ENCODE assay signal across 8 mouse cellular contexts in genomic region chr17:37049570-37050310, GRCm38 (mm10). TPM values are rescaled to one million over a fixed set of nuclear protein-coding genes. Genes with fewer than 3 reads are reported as not detected.
DNase-seq lines count a peak whose midpoint lies in the region; ATAC-seq and TF ChIP-seq lines count a peak whose summit lies in the region.

No protein-coding gene starts in this region.

- H3K27me3 ChIP-seq in embryonic facial prominence, embryonic 12.5 days = 0 out of 2 replicates have a peak, but pooled peaks cover 5% of the 10 kb centered on the region
- no peaks in the 10 kb centered on the region for H3K27me3 ChIP-seq in kidney, adult 2 months (replicated peaks; ENCODE audit: control insufficient read depth, insufficient read depth, low read length)
- H3K27me3 ChIP-seq in limb, embryonic 13.5 days = peaks cover 10% of the 10 kb centered on the region
- H3K27me3 ChIP-seq in midbrain, embryonic 13.5 days = peaks cover 6% of the 10 kb centered on the region
- no peaks in the 10 kb centered on the region for H3K27me3 ChIP-seq in splenic B cell, adult 2 months (ENCODE audit: control insufficient read depth, insufficient read depth, low read length, poor library complexity, severe bottlenecking)

- DNase-seq in heart, adult 8-10 months (ENCODE audit: low spot score) = peak; percentile 40
- peak; percentile 60 for DNase-seq in kidney, adult 2 months
- peak; percentile 41 for DNase-seq in splenic B cell, adult 2 months (ENCODE audit: low read depth, low spot score)

- H3K36me3 ChIP-seq in embryonic facial prominence, embryonic 12.5 days = 0 out of 2 replicates have a peak, but pooled peaks cover 15% of the 10 kb centered on the region
- H3K36me3 ChIP-seq in kidney, adult 2 months (ENCODE audit: control insufficient read depth, insufficient read depth, low read length) = no peaks in the 10 kb centered on the region
- peaks cover 20% of the 10 kb centered on the region for H3K36me3 ChIP-seq in limb, embryonic 13.5 days
- peaks cover 19% of the 10 kb centered on the region for H3K36me3 ChIP-seq in midbrain, embryonic 13.5 days
- no peaks in the 10 kb centered on the region; the same call in 1 of the 2 replicates for H3K36me3 ChIP-seq in splenic B cell, adult 2 months (ENCODE audit: control insufficient read depth, insufficient read depth, low read length, poor library complexity, severe bottlenecking)

- peaks cover 6% of the 10 kb centered on the region; the same call in 1 of the 2 replicates for H3K4me1 ChIP-seq in bone marrow macrophage, adult 2 months (ENCODE audit: control insufficient read depth, insufficient read depth, low read length)
- H3K4me1 ChIP-seq in embryonic facial prominence, embryonic 12.5 days = peaks cover 33% of the 10 kb centered on the region
- no peaks in the 10 kb centered on the region; the same call in 1 of the 2 replicates for H3K4me1 ChIP-seq in kidney, adult 2 months (ENCODE audit: control insufficient read depth, insufficient read depth, low read length)
- peaks cover 45% of the 10 kb centered on the region for H3K4me1 ChIP-seq in limb, embryonic 13.5 days
- H3K4me1 ChIP-seq in midbrain, embryonic 13.5 days (replicated peaks) = peaks cover 66% of the 10 kb centered on the region

- WGBS in embryonic facial prominence, embryonic 12.5 days = 2% methylated on average over 39 of the region's 39 CpGs
- 19% methylated on average over 39 of the region's 39 CpGs for WGBS in kidney, adult 2 months
- WGBS in limb, embryonic 13.5 days = 3% methylated on average over 39 of the region's 39 CpGs
- under 1% methylated on average over 39 of the region's 39 CpGs for WGBS in midbrain, embryonic 13.5 days

- peak; percentile 56; the same call in 1 of the 2 replicates for TF ChIP-seq CTCF in bone marrow macrophage, adult 2 months (IDR thresholded peaks at IDR 0.05; ENCODE audit: low read depth, low read length)
- TF ChIP-seq CTCF in kidney, adult 2 months (conservative IDR thresholded peaks at IDR 0.05; ENCODE audit: insufficient read depth, insufficient read length, low read depth, low read length) = peak; percentile 39

- H3K27ac ChIP-seq in bone marrow macrophage, adult 2 months (ENCODE audit: insufficient read depth, low read depth, low read length) = no peak overlapping the region
- H3K27ac ChIP-seq in embryonic facial prominence, embryonic 12.5 days = no peak overlapping the region
- no peak overlapping the region for H3K27ac ChIP-seq in kidney, adult 2 months (ENCODE audit: insufficient read depth, low read depth, low read length)
- H3K27ac ChIP-seq in limb, embryonic 13.5 days = peak overlapping the region; percentile 63; the same call in 1 of the 2 replicates
- H3K27ac ChIP-seq in midbrain, embryonic 13.5 days = peak overlapping the region; percentile 86

- peak overlapping the region; percentile 75 for H3K9ac ChIP-seq in embryonic facial prominence, embryonic 12.5 days
- peak overlapping the region; percentile 87 for H3K9ac ChIP-seq in limb, embryonic 13.5 days
- H3K9ac ChIP-seq in midbrain, embryonic 13.5 days (replicated peaks) = peak overlapping the region; percentile 96

- peak overlapping the region; percentile 94 for H3K4me2 ChIP-seq in embryonic facial prominence, embryonic 12.5 days (replicated peaks)
- H3K4me2 ChIP-seq in limb, embryonic 13.5 days (replicated peaks) = peak overlapping the region; percentile 93
- H3K4me2 ChIP-seq in midbrain, embryonic 13.5 days (replicated peaks) = peak overlapping the region; percentile 91

- H3K4me3 ChIP-seq in bone marrow macrophage, adult 2 months (ENCODE audit: insufficient read depth, low read length) = no peak overlapping the region
- H3K4me3 ChIP-seq in embryonic facial prominence, embryonic 12.5 days = peak overlapping the region; percentile 68
- peak overlapping the region; percentile 55 for H3K4me3 ChIP-seq in kidney, adult 2 months (ENCODE audit: insufficient read depth, low read depth, low read length)
- peak overlapping the region; percentile 72 for H3K4me3 ChIP-seq in limb, embryonic 13.5 days
- H3K4me3 ChIP-seq in midbrain, embryonic 13.5 days (replicated peaks) = peak overlapping the region; percentile 78

- TF ChIP-seq POLR2A in bone marrow macrophage, adult 2 months (IDR thresholded peaks at IDR 0.05; ENCODE audit: borderline replicate concordance, low read depth, low read length) = no peak
- no peak for TF ChIP-seq POLR2A in kidney, adult 2 months (IDR thresholded peaks at IDR 0.05; ENCODE audit: low read depth, low read length)

- no peak for ATAC-seq in embryonic facial prominence, embryonic 12.5 days (ENCODE audit: insufficient number of reproducible peaks, insufficient read depth, low FRiP score, low TSS enrichment)
- peak; percentile 13; the same call in 1 of the 2 replicates for ATAC-seq in limb, embryonic 13.5 days (ENCODE audit: low FRiP score, low read depth)
- peak; percentile 12 for ATAC-seq in midbrain, embryonic 13.5 days
- ATAC-seq in monocyte, adult 5-6 weeks (replicated peaks; ENCODE audit: insufficient number of reproducible peaks, low FRiP score, low TSS enrichment, poor library complexity, severe bottlenecking) = no peak

- no peaks in the 10 kb centered on the region for H3K9me3 ChIP-seq in embryonic facial prominence, embryonic 12.5 days
- H3K9me3 ChIP-seq in limb, embryonic 13.5 days = no peaks in the 10 kb centered on the region
- H3K9me3 ChIP-seq in midbrain, embryonic 13.5 days = no peaks in the 10 kb centered on the region

RNA-seq across cellular contexts. Expression of gene Gabbr1, which starts 4.0 kb away (rescaled TPM):
- polyA plus RNA-seq in bone marrow macrophage, adult 2 months (2012; ENCODE audit: insufficient read depth, insufficient read length, missing spikeins) = 0.90 and 1.0 TPM in 2 replicates
- polyA plus RNA-seq in embryonic facial prominence, embryonic 12.5 days (2016; fragmentation: Nextera tagmentation; extraction: Ambion mirVana) = 19.8 and 20.5 TPM in 2 replicates
- 1 to 10 TPM; 7.2 to 9.2 (median 7.4) TPM for total RNA-seq in heart, adult 8-10 months (2022)
- polyA plus RNA-seq in kidney, adult 2 months (2012; rRNA removed) = 21.0 TPM in 2 replicates
- polyA plus RNA-seq in limb, embryonic 13.5 days (2015; fragmentation: Nextera tagmentation; extraction: Ambion mirVana) = 13.3 and 15.2 TPM in 2 replicates
- polyA plus RNA-seq in midbrain, embryonic 13.5 days (2015; fragmentation: Nextera tagmentation; extraction: Ambion mirVana) = 46.7 and 53.2 TPM in 2 replicates
- 20.1 to 24.2 TPM (median 24.1 TPM) in 3 replicates for total RNA-seq in monocyte, adult 5-6 weeks (2017)

RNA-seq across cellular contexts. Expression of gene Mog, which starts 26.5 kb away (rescaled TPM):
- not detected in 2 replicates for polyA plus RNA-seq in bone marrow macrophage, adult 2 months (2012; ENCODE audit: insufficient read depth, insufficient read length, missing spikeins)
- 0.38 and 0.70 TPM in 2 replicates for polyA plus RNA-seq in embryonic facial prominence, embryonic 12.5 days (2016; fragmentation: Nextera tagmentation; extraction: Ambion mirVana)
- not detected for total RNA-seq in heart, adult 8-10 months (2022)
- not detected in 2 replicates for polyA plus RNA-seq in kidney, adult 2 months (2012; rRNA removed)
- polyA plus RNA-seq in limb, embryonic 13.5 days (2015; fragmentation: Nextera tagmentation; extraction: Ambion mirVana) = 0.18 and 0.22 TPM in 2 replicates
- polyA plus RNA-seq in midbrain, embryonic 13.5 days (2015; fragmentation: Nextera tagmentation; extraction: Ambion mirVana) = 1.6 TPM in 2 replicates
- not detected in 3 replicates for total RNA-seq in monocyte, adult 5-6 weeks (2017)

RNA-seq across cellular contexts. Expression of gene Olfr90, which starts 38.6 kb away (rescaled TPM):
- polyA plus RNA-seq in bone marrow macrophage, adult 2 months (2012; ENCODE audit: insufficient read depth, insufficient read length, missing spikeins) = not detected in 2 replicates
- polyA plus RNA-seq in embryonic facial prominence, embryonic 12.5 days (2016; fragmentation: Nextera tagmentation; extraction: Ambion mirVana) = not detected in 2 replicates
- not detected for total RNA-seq in heart, adult 8-10 months (2022)
- polyA plus RNA-seq in kidney, adult 2 months (2012; rRNA removed) = not detected in 2 replicates
- polyA plus RNA-seq in limb, embryonic 13.5 days (2015; fragmentation: Nextera tagmentation; extraction: Ambion mirVana) = 0.09 TPM in 1 of 2 replicates, not detected in the other
- not detected in 2 replicates for polyA plus RNA-seq in midbrain, embryonic 13.5 days (2015; fragmentation: Nextera tagmentation; extraction: Ambion mirVana)
- total RNA-seq in monocyte, adult 5-6 weeks (2017) = not detected in 3 replicates

RNA-seq across cellular contexts. Expression of gene Olfr91, which starts 48.3 kb away (rescaled TPM):
- not detected in 2 replicates for polyA plus RNA-seq in bone marrow macrophage, adult 2 months (2012; ENCODE audit: insufficient read depth, insufficient read length, missing spikeins)
- 0.08 TPM in 1 of 2 replicates, not detected in the other for polyA plus RNA-seq in embryonic facial prominence, embryonic 12.5 days (2016; fragmentation: Nextera tagmentation; extraction: Ambion mirVana)
- not detected for total RNA-seq in heart, adult 8-10 months (2022)
- polyA plus RNA-seq in kidney, adult 2 months (2012; rRNA removed) = not detected in 2 replicates
- polyA plus RNA-seq in limb, embryonic 13.5 days (2015; fragmentation: Nextera tagmentation; extraction: Ambion mirVana) = not detected in 2 replicates
- polyA plus RNA-seq in midbrain, embryonic 13.5 days (2015; fragmentation: Nextera tagmentation; extraction: Ambion mirVana) = not detected in 2 replicates
- total RNA-seq in monocyte, adult 5-6 weeks (2017) = not detected in 3 replicates

RNA-seq across cellular contexts. Expression of gene Zfp57, which starts 48.8 kb away (rescaled TPM):
- polyA plus RNA-seq in bone marrow macrophage, adult 2 months (2012; ENCODE audit: insufficient read depth, insufficient read length, missing spikeins) = not detected in 2 replicates
- 151 and 169 TPM in 2 replicates for polyA plus RNA-seq in embryonic facial prominence, embryonic 12.5 days (2016; fragmentation: Nextera tagmentation; extraction: Ambion mirVana)
- 1 to 10 TPM in 3 of 4 experiments, under 1 TPM in 1; 0.87 to 2.4 (median 1.4) TPM for total RNA-seq in heart, adult 8-10 months (2022)
- polyA plus RNA-seq in kidney, adult 2 months (2012; rRNA removed) = 2.0 and 3.0 TPM in 2 replicates
- polyA plus RNA-seq in limb, embryonic 13.5 days (2015; fragmentation: Nextera tagmentation; extraction: Ambion mirVana) = 136 and 138 TPM in 2 replicates
- polyA plus RNA-seq in midbrain, embryonic 13.5 days (2015; fragmentation: Nextera tagmentation; extraction: Ambion mirVana) = 262 and 272 TPM in 2 replicates
- total RNA-seq in monocyte, adult 5-6 weeks (2017) = 0.64 to 3.4 TPM in 2 of 3 replicates, not detected in the other

Comparison
In these comparisons a context has a peak if more than half of its experiments do, and no peak if none do; other contexts are left out.
1. H3K27ac ChIP-seq: peak in limb, embryonic 13.5 days (single experiment) and midbrain, embryonic 13.5 days (single experiment); none in bone marrow macrophage, adult 2 months (single experiment), embryonic facial prominence, embryonic 12.5 days (single experiment) and kidney, adult 2 months (single experiment).
2. ATAC-seq: peak in limb, embryonic 13.5 days (single experiment) and midbrain, embryonic 13.5 days (single experiment); none in embryonic facial prominence, embryonic 12.5 days (single experiment) and monocyte, adult 5-6 weeks (single experiment).
3. Peak in every context shown above with its lines, with median percentiles within 50 percentile points of each other: H3K4me2 ChIP-seq, H3K9ac ChIP-seq and DNase-seq.